Mouse (Mus musculus) cerebellum, adult 2 months (tissue): ENCODE results near the gene Fpr2.
"Not testable (repeated sequence)": the region's sequence is repeated elsewhere in the genome, so short reads cannot be mapped to it uniquely, and the experiment has no call there.

Source experiments
- CTCF ChIP-seq: fragments of 200-500 bp; IDR thresholded peaks from 2 replicates; pipeline ENCODE4 v1.5.1; 2011; ENCODE audit warnings: low read depth, mild to moderate bottlenecking, control low read depth, low read length, moderate library complexity, borderline replicate concordance; ENCODE audit not compliant: insufficient read depth
- POLR2A ChIP-seq: fragments of 200-500 bp; IDR thresholded peaks from 2 replicates; pipeline ENCODE4 v1.6.1; 2011; ENCODE audit warnings: low read length, control low read depth, borderline replicate concordance; ENCODE audit not compliant: insufficient read depth

DNA sequence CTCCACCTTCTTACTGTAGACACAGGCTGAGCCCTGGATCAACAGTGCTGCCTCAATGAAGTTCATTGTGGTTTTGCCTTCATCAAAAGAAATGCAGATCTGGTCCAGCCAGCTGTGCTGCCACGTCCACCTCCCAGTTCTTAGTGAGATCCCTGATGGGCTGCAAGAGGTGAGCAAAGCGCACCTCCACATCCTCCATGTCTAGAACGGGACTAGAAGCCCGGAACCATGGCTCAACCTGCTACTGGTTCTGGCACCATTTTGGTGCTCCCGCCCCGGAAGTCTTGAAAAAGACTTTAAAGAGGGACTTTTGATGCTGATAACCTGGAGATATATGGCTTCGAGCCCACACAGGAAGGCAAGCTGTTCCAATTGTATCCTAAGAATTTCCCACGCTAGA, 25.0 kb downstream of the Fpr2 start:
- TF ChIP-seq CTCF, POLR2A: not testable (repeated sequence)
